Mouse (Mus musculus): ENCODE data around the gene Use1. TPM values are rescaled to one million over a fixed set of nuclear protein-coding genes. Genes with fewer than 3 reads are reported as not detected.

Use1 gene
- total and polyA plus RNA-seq, 3 experiments: 107 to 117 TPM; not detected in 1

GRCm38 (mm10) chr8:71405401-71406098 is 38.9 kb downstream of the Use1 start, which contains the start of gene Ankle1:
Gene Ankle1 (plus strand): TSS chr8:71406010.
- peaks cover 0 to 11% of the 10 kb centered on the region in 2 experiments; a peak in 2 of 4 replicates for H3K36me3 ChIP-seq (ENCODE audit: control insufficient read depth in 1 of 2, insufficient read depth in 2 of 2, low read length in 2 of 2)
- H3K27me3 ChIP-seq (ENCODE audit: control insufficient read depth in 1 of 2, insufficient read depth in 2 of 2, low read length in 2 of 2): no peaks in the 10 kb centered on the region
- H3K27ac ChIP-seq (ENCODE audit: control insufficient read depth, low read depth, low read length): peak within 1 kb of the TSS; percentile 57
- peak; percentile 97 for DNase-seq (ENCODE audit: low read depth, low spot score)
- H3K9me3 ChIP-seq (replicated peaks; ENCODE audit: insufficient read depth, low read length): no peaks in the 10 kb centered on the region
- peak within 1 kb of the TSS; percentile 84 for H3K9ac ChIP-seq (ENCODE audit: control insufficient read depth, low read depth, low read length, poor library complexity, severe bottlenecking)
- peaks cover 26% of the 10 kb centered on the region for H3K79me2 ChIP-seq (ENCODE audit: control insufficient read depth, insufficient read depth, low read length, poor library complexity)
- H3K4me3 ChIP-seq (ENCODE audit: control insufficient read depth in 1 of 2, insufficient read depth in 1 of 2, low read depth in 2 of 2, low read length in 2 of 2): peak within 1 kb of the TSS; percentile 77 to 82
- H3K4me1 ChIP-seq (ENCODE audit: control insufficient read depth in 1 of 2, insufficient read depth in 2 of 2, low read length in 2 of 2): peaks cover 0 to 18% of the 10 kb centered on the region in 2 experiments; a peak in 2 of 4 replicates
- TF ChIP-seq ETS1 (IDR thresholded peaks at IDR 0.05; ENCODE audit: low read depth, low read length) (no peak), CHD2 (IDR thresholded peaks at IDR 0.05; ENCODE audit: low read length) (no peak), UBTF (IDR thresholded peaks at IDR 0.05; ENCODE audit: borderline replicate concordance, insufficient read depth, low read depth, low read length) (0 out of 2 replicates have a peak, but pooled peaks have one; percentile 31), RAD21 (IDR thresholded peaks at IDR 0.05; ENCODE audit: low read depth, low read length) (no peak), CTCF (IDR thresholded peaks at IDR 0.05 in 2 of 3, conservative IDR thresholded peaks at IDR 0.05 in 1 of 3; ENCODE audit: control insufficient read depth in 1 of 3, insufficient read depth in 1 of 3, low read depth in 2 of 3, low read length in 3 of 3, poor library complexity in 1 of 3, severe bottlenecking in 1 of 3) (peak; percentile 9 to 26 (median 20); a peak in 3 of 6 replicates), ZMIZ1 (IDR thresholded peaks at IDR 0.05; ENCODE audit: low read depth, low read length) (peak; percentile 97), SIN3A (IDR thresholded peaks at IDR 0.05; ENCODE audit: low read length) (peak; percentile 85), BHLHE40 (IDR thresholded peaks at IDR 0.05; ENCODE audit: borderline replicate concordance, low read depth, low read length) (peak; percentile 45; the same call in 1 of the 2 replicates), USF1 (IDR thresholded peaks at IDR 0.05; ENCODE audit: low read depth, low read length) (no peak), POLR2AphosphoS5 (IDR thresholded peaks at IDR 0.05; ENCODE audit: borderline replicate concordance, low read depth, low read length) (peak; percentile 4; the same call in 1 of the 2 replicates), CHD1 (IDR thresholded peaks at IDR 0.05; ENCODE audit: low read depth, low read length) (0 out of 2 replicates have a peak, but pooled peaks have one; percentile 14), MAFK (IDR thresholded peaks at IDR 0.05; ENCODE audit: borderline replicate concordance, low read depth, low read length) (no peak), POLR2A (IDR thresholded peaks at IDR 0.05; ENCODE audit: control insufficient read depth in 1 of 2, insufficient read depth in 1 of 2, low read depth in 1 of 2, low read length in 2 of 2, poor library complexity in 1 of 2) (peak; percentile 84 to 98; a peak in 3 of 4 replicates), EP300 (IDR thresholded peaks at IDR 0.05; ENCODE audit: low read depth in 1 of 2, low read length in 2 of 2) (no peak), GATA1 (IDR thresholded peaks at IDR 0.05; ENCODE audit: low read depth, low read length) (no peak), RCOR1 (IDR thresholded peaks at IDR 0.05; ENCODE audit: low read depth, low read length) (peak; percentile 44; the same call in 1 of the 2 replicates), TAL1 (IDR thresholded peaks at IDR 0.05; ENCODE audit: low read length) (no peak), NELFE (IDR thresholded peaks at IDR 0.05; ENCODE audit: low read depth, low read length) (peak; percentile 98), GABPA (IDR thresholded peaks at IDR 0.05; ENCODE audit: low read depth, low read length) (no peak), ZKSCAN1 (IDR thresholded peaks at IDR 0.05; ENCODE audit: low read depth, low read length) (no peak), KAT2A (conservative IDR thresholded peaks at IDR 0.05; ENCODE audit: low read depth, low read length) (no peak; the same call in 1 of the 2 replicates), MAX (IDR thresholded peaks at IDR 0.05; ENCODE audit: low read length) (peak; percentile 85), E2F4 (IDR thresholded peaks at IDR 0.05; ENCODE audit: borderline replicate concordance, low read depth, low read length) (peak; percentile 91; the same call in 1 of the 2 replicates), HCFC1 (IDR thresholded peaks at IDR 0.05; ENCODE audit: low read depth, low read length) (peak; percentile 66), MYC (IDR thresholded peaks at IDR 0.05; ENCODE audit: low read depth, low read length) (peak; percentile 96), MYB (IDR thresholded peaks at IDR 0.05; ENCODE audit: low read depth, low read length) (peak; percentile 26; the same call in 1 of the 2 replicates), NRF1 (IDR thresholded peaks at IDR 0.05; ENCODE audit: insufficient read depth, low read depth, low read length, poor library complexity, severe bottlenecking) (peak; percentile 89), TCF12 (IDR thresholded peaks at IDR 0.05; ENCODE audit: low read depth, low read length) (no peak), POLR2AphosphoS2 (IDR thresholded peaks at IDR 0.05; ENCODE audit: low read length) (peak; percentile 97), JUND (IDR thresholded peaks at IDR 0.05; ENCODE audit: low read depth, low read length) (no peak), MAZ (IDR thresholded peaks at IDR 0.05; ENCODE audit: low read depth, low read length) (no peak), ZNF384 (IDR thresholded peaks at IDR 0.05; ENCODE audit: low read depth, low read length) (no peak), MXI1 (IDR thresholded peaks at IDR 0.05; ENCODE audit: low read depth, low read length) (peak; percentile 86), ELF1 (IDR thresholded peaks at IDR 0.05; ENCODE audit: low read depth, low read length) (no peak), TBP (IDR thresholded peaks at IDR 0.05; ENCODE audit: low read depth, low read length) (peak; percentile 95), SMC3 (IDR thresholded peaks at IDR 0.05; ENCODE audit: low read depth, low read length) (peak; percentile 20), ZC3H11A (IDR thresholded peaks at IDR 0.05; ENCODE audit: low read depth, low read length) (no peak)

All from MEL (cell line).